Mouse (Mus musculus) lung, adult 2 months (tissue): ENCODE data around the gene Dram2.

ENCODE experiments used
- CTCF ChIP-seq: fragments of 200-500 bp; IDR thresholded peaks from 2 replicates; pipeline ENCODE4 v1.5.1; 2011; ENCODE audit warnings: mild to moderate bottlenecking, low read length, control low read depth; ENCODE audit not compliant: insufficient read depth
- POLR2A ChIP-seq: fragments of 200-500 bp; IDR thresholded peaks from 2 replicates; pipeline ENCODE4 v1.6.1; 2011; ENCODE audit warnings: low read depth, mild to moderate bottlenecking, control low read depth, low read length, borderline replicate concordance; ENCODE audit errors: extremely low read depth

GRCm38 (mm10) chr3:106555743-106556250 is 8.2 kb downstream of the Dram2 start:
- TF ChIP-seq CTCF: no peak
- TF ChIP-seq POLR2A: no peak
